Mouse (Mus musculus): ENCODE results near the gene Pvalb. TPM values are rescaled to one million over a fixed set of nuclear protein-coding genes. Genes with fewer than 3 reads are reported as not detected.

The Pvalb gene
- 2.4 TPM in 1 of 2 replicates, not detected in the other for polyA plus RNA-seq (2015; fragmentation: Nextera tagmentation; extraction: Ambion mirVana)

GRCm38 (mm10) chr15:78206312-78206711, at the start of gene Pvalb:
TSS of gene Pvalb (minus strand) at chr15:78206400.
- Histone ChIP-seq H3K4me2 (ENCODE audit: low read depth, low read length) (no peak within 1 kb of the TSS), H3K9ac (replicated peaks) (no peak within 1 kb of the TSS), H3K4me3 (ENCODE audit: low read depth, low read length) (no peak within 1 kb of the TSS), H3K27me3 (ENCODE audit: insufficient read depth, low read length) (peaks cover 34% of the 10 kb centered on the region), H3K9me3 (ENCODE audit: low read length) (no peaks in the 10 kb centered on the region), H3K27ac (ENCODE audit: low read depth) (no peak within 1 kb of the TSS), H3K36me3 (replicated peaks; ENCODE audit: insufficient read depth, low read length) (no peaks in the 10 kb centered on the region), H3K4me1 (ENCODE audit: insufficient read depth) (no peaks in the 10 kb centered on the region)
- DNase-seq (no peak), ATAC-seq (no peak)
- TF ChIP-seq EP300 (IDR thresholded peaks at IDR 0.05; ENCODE audit: low read depth) (no peak), CTCF (IDR thresholded peaks at IDR 0.05; ENCODE audit: low read depth) (no peak)
- WGBS (ENCODE audit: insufficient replicate concordance) = 70% methylated on average over 7 of the region's 7 CpGs

DNA sequence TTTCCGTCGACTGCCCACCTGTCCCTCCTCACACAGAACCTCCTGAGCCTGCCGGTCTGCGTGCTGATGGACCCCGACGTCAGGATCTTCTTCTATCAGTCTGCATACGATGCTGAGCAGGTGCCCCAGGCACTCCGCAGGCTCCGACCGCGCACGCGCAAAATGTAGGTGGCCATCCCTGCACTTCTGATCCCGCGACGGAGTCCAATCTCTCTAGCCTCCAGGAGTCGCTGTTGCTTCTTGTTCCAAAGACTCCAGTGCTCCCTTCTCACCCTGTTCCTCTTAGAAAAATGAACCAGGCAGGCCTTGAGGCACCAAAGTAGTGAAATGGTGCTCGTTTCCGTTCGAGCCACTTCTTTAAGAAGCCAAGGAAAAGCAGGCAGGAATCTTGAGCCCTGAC, 48.6 kb upstream of the Pvalb start:
- DNase-seq (peak; percentile 66), ATAC-seq (no peak)
- H3K27ac ChIP-seq (ENCODE audit: low read depth) = no peak overlapping the region
- no peak for TF ChIP-seq EP300 (IDR thresholded peaks at IDR 0.05; ENCODE audit: low read depth)
- peak; percentile 64 for TF ChIP-seq CTCF (IDR thresholded peaks at IDR 0.05; ENCODE audit: low read depth)
- H3K9ac ChIP-seq (replicated peaks) = no peak overlapping the region
- H3K4me3 ChIP-seq (ENCODE audit: low read depth, low read length) = no peak overlapping the region
- no peaks in the 10 kb centered on the region for H3K9me3 ChIP-seq (ENCODE audit: low read length)
- no peaks in the 10 kb centered on the region for H3K36me3 ChIP-seq (replicated peaks; ENCODE audit: insufficient read depth, low read length)
- 22% methylated on average over 20 of the region's 20 CpGs for WGBS (ENCODE audit: insufficient replicate concordance)
- no peak overlapping the region for H3K4me2 ChIP-seq (ENCODE audit: low read depth, low read length)
- H3K27me3 ChIP-seq (ENCODE audit: insufficient read depth, low read length) = peaks cover 5% of the 10 kb centered on the region; the same call in 1 of the 2 replicates
- H3K4me1 ChIP-seq (ENCODE audit: insufficient read depth) = peaks cover 13% of the 10 kb centered on the region

- TF ChIP-seq CTCF (IDR thresholded peaks at IDR 0.05; ENCODE audit: low read depth) (0 out of 2 replicates have a peak, but pooled peaks have one; percentile 5), EP300 (IDR thresholded peaks at IDR 0.05; ENCODE audit: low read depth) (no peak)
- H3K4me3 ChIP-seq (ENCODE audit: low read depth, low read length) = no peak overlapping the region
Measured at GRCm38 (mm10) chr15:78248410-78248809, 42.2 kb upstream of the Pvalb start.

GRCm38 (mm10) chr15:78247659-78248058, 41.5 kb upstream of the Pvalb start:
- TF ChIP-seq EP300 (IDR thresholded peaks at IDR 0.05; ENCODE audit: low read depth) = no peak
- TF ChIP-seq CTCF (IDR thresholded peaks at IDR 0.05; ENCODE audit: low read depth) = no peak
- Histone ChIP-seq H3K4me3 (ENCODE audit: low read depth, low read length) (peak overlapping the region; percentile 35), H3K9ac (replicated peaks) (peak overlapping the region; percentile 9), H3K4me1 (ENCODE audit: insufficient read depth) (peaks cover 8% of the 10 kb centered on the region; the same call in 1 of the 2 replicates), H3K27me3 (ENCODE audit: insufficient read depth, low read length) (no peaks in the 10 kb centered on the region), H3K27ac (ENCODE audit: low read depth) (peak overlapping the region; percentile 76), H3K36me3 (replicated peaks; ENCODE audit: insufficient read depth, low read length) (no peaks in the 10 kb centered on the region), H3K4me2 (ENCODE audit: low read depth, low read length) (peak overlapping the region; percentile 59), H3K9me3 (ENCODE audit: low read length) (no peaks in the 10 kb centered on the region)
- WGBS (ENCODE audit: insufficient replicate concordance) = 21% methylated on average over 2 of the region's 2 CpGs
- DNase-seq = peak; percentile 59
- ATAC-seq = peak; percentile 13; the same call in 1 of the 2 replicates

More at GRCm38 (mm10) chr15:78248410-78248809, 42.2 kb upstream of the Pvalb start:
- peak overlapping the region; percentile 76 for H3K27ac ChIP-seq (ENCODE audit: low read depth)
- H3K9ac ChIP-seq (replicated peaks) = no peak overlapping the region
- H3K4me2 ChIP-seq (ENCODE audit: low read depth, low read length) = peak overlapping the region; percentile 59
- H3K9me3 ChIP-seq (ENCODE audit: low read length) = no peaks in the 10 kb centered on the region
- ATAC-seq = peak; percentile 14; the same call in 1 of the 2 replicates
- no peaks in the 10 kb centered on the region for H3K27me3 ChIP-seq (ENCODE audit: insufficient read depth, low read length)
- H3K4me1 ChIP-seq (ENCODE audit: insufficient read depth) = peaks cover 8% of the 10 kb centered on the region; the same call in 1 of the 2 replicates
- peak; percentile 49 for DNase-seq
- WGBS (ENCODE audit: insufficient replicate concordance) = 23% methylated on average over 3 of the region's 3 CpGs
- no peaks in the 10 kb centered on the region for H3K36me3 ChIP-seq (replicated peaks; ENCODE audit: insufficient read depth, low read length)

DNA sequence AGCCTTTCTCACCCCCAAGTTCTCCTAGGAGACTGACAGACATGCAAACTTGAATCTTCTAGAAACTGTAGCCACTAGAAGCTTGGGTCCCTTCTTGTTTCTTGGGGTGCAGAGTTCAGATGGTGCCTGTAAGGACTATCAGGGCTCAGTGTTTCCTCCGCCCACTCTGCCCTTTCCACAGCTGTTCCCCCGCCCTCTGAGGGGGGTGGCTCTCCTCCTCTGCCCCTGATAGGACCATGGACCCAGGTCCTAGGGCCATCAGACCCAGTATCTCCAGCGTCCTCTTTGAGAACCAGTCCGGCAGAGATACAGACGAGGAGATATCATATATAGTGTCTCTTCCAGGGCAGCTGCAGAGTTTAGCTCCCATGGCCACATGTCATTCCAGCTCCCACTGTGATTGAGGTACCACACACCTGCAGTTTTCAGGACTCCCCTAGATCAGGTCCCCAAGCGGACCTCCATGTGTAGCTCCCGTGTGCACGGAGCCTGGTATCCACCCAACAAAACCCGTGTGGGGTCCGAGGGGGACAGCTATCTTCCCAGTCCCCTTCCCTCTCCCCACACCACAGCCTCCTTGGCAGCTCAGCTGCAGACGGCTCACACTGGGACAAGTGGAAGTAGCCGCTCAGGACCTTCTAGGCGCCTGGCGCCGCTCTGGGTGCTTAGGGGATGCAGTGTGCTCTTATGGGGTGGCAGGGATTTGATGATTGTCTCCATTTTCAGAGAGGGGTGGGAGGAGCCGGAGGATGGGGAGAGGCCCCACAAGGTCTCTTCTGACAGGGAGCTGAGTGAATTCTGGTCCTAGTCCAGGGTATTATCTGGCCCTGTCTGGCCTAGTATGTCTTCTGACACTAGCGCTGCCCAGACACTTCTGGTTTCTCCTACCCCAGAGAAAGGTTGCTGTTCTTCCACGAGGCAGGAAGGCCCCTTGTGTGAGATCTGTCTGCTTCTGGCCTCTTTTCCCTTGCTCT, 40.2 kb upstream of the Pvalb start:
- DNase-seq = peak; percentile 54
- TF ChIP-seq CTCF (IDR thresholded peaks at IDR 0.05; ENCODE audit: low read depth) (no peak), EP300 (IDR thresholded peaks at IDR 0.05; ENCODE audit: low read depth) (no peak)
- Histone ChIP-seq H3K4me3 (ENCODE audit: low read depth, low read length) (peak overlapping the region; percentile 35), H3K27me3 (ENCODE audit: insufficient read depth, low read length) (no peaks in the 10 kb centered on the region), H3K9ac (replicated peaks) (peak overlapping the region; percentile 41), H3K9me3 (ENCODE audit: low read length) (no peaks in the 10 kb centered on the region), H3K27ac (ENCODE audit: low read depth) (peak overlapping the region; percentile 76), H3K4me1 (ENCODE audit: insufficient read depth) (peaks cover 8% of the 10 kb centered on the region; the same call in 1 of the 2 replicates), H3K4me2 (ENCODE audit: low read depth, low read length) (peak overlapping the region; percentile 59), H3K36me3 (replicated peaks; ENCODE audit: insufficient read depth, low read length) (no peaks in the 10 kb centered on the region)
- no peak for ATAC-seq
- 69% methylated on average over 18 of the region's 18 CpGs for WGBS (ENCODE audit: insufficient replicate concordance)
